Mouse (Mus musculus): ENCODE results near the gene Tac2.
A peak's percentile ranks its signal among the peaks of the same experiment; 100 is the strongest.

Tac2 gene

DNA sequence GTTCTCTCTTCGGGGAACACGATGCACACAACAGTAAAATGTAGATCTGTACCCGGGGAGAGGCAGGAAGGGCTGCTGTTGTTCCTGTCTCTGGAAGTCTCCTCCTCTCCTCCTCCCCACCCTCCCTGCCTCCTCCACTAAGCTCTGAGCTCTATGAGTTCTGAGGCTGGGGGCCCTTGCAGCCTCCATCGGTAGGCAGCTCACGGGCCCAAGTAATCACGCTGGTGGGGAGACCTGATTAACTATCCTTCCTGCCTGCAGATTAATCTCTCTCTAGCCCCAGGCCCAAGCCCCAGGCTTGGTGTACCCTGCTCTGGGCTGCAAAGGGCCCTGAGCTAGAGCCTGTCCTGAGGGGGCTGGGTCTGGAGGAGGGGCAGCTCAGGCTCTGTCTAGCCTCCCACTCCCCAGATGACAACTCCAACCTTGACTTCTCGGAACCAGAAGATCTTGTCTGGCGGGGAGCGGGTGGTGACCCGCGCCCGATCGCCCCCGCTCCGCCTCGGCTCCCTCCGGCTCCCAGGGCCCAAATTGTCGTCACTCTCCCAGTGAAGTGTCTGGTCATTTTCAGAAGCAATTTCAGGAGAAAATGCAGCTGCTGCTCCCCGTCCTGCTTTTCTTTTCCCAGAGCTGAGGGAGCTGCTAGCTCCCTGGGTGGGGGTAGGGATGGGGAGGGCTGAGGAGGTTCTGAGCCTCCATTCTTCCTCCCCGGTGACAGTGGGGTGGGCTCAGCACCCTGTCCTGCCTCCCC, 2.4 kb upstream of the Tac2 start:
- DNase-seq (ENCODE audit: extremely low read depth, low read depth, low spot score) = no peak

DNA sequence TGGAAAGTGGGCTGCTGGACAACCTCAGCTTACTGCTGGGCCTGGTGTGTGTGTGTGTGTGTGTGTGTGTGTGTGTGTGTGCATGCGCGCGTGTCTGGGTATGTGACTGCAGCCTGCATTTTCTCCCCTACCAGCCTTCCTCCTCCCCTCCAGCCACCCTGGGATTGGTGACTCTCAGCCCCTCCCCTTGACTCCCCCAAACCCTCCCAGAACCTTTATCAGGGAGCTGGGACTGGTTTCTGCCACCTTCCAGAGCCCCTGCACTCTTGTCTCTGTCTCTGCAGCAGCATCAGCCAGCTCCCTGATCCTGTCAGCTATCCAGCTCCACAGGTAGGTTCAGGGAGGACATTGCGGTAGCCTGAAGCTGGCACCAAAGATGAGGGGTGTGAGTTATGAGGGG, 858 bp downstream of the Tac2 start:
- no peak for DNase-seq (ENCODE audit: extremely low read depth, low read depth, low spot score)

DNA sequence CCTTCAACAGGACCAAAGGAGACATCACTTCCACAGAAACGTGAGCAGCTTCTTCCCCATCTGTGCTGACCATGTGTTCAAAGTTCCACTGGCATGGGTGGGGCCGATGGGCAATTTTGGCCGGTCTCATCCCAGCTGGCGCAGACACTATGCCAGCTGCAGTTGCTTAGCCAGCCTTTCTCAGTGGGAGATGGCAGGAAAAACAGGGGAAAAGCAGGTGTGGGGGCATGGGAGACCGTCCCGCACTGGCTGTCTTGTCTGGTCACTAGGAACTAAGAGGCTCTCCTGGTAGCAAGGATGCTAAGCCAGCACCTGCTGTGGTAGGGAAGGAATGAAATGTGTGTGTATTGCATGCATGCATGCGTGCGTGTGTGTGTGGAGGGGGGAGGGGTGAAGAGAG, 4.2 kb downstream of the Tac2 start:
- DNase-seq (ENCODE audit: extremely low read depth, low read depth, low spot score) = no peak

- no peak for DNase-seq (ENCODE audit: extremely low read depth, low read depth, low spot score)
These were observed 6.1 kb downstream of the Tac2 start for GRCm38 (mm10) chr10:127730285-127730932.

GRCm38 (mm10) chr10:127730933-127731310, 6.6 kb downstream of the Tac2 start:
- DNase-seq (ENCODE audit: extremely low read depth, low read depth, low spot score) = no peak

- DNase-seq (ENCODE audit: extremely low read depth, low read depth, low spot score) = no peak
These were observed 7.1 kb downstream of the Tac2 start for GRCm38 (mm10) chr10:127731397-127731796.

- DNase-seq (ENCODE audit: extremely low read depth, low read depth, low spot score) = no peak
These were observed 10.2 kb downstream of the Tac2 start for GRCm38 (mm10) chr10:127734434-127734833.

- no peak for DNase-seq (ENCODE audit: extremely low read depth, low read depth, low spot score)
These were observed 12.0 kb downstream of the Tac2 start for GRCm38 (mm10) chr10:127736266-127736665.

DNA sequence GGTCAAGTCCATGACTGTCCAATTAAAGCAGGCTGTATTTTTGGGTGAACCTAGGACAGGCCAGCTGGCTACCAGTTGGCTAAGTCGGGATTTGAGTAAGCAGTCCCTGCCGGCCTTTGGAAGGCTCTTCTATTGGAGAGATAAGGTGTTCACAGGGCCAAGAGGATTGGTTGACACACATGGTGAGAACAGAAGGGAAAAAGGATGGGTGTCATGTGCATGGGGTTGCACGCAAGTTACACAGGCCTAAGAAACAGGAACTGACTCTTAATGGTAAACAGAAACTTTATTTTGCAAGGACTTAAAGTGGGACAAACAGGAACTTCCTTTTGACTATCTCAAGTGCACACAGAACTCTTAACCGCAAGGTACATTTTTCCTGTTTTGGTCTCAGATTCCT, 12.6 kb downstream of the Tac2 start:
- DNase-seq (ENCODE audit: extremely low read depth, low read depth, low spot score) = no peak

DNA sequence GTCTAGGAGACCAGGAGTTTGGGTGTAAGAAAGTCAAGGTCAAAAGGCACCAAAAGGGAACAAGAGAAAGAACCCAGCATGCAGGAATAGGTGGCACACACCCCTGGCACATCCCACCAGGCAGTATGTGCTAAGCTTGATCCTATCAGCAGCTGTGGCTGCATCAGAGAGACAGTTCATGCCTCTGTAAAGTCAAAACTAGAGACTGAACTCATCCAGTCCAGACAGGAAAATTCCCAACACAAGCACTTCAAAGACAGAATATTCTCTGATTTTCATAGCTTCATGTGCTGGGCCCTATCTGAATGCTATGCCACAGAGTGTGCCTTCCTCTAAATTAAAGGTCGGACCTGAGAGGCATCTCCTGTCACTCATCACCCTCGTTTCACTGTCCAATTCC, 13.3 kb downstream of the Tac2 start:
- DNase-seq (ENCODE audit: extremely low read depth, low read depth, low spot score) = no peak

DNA sequence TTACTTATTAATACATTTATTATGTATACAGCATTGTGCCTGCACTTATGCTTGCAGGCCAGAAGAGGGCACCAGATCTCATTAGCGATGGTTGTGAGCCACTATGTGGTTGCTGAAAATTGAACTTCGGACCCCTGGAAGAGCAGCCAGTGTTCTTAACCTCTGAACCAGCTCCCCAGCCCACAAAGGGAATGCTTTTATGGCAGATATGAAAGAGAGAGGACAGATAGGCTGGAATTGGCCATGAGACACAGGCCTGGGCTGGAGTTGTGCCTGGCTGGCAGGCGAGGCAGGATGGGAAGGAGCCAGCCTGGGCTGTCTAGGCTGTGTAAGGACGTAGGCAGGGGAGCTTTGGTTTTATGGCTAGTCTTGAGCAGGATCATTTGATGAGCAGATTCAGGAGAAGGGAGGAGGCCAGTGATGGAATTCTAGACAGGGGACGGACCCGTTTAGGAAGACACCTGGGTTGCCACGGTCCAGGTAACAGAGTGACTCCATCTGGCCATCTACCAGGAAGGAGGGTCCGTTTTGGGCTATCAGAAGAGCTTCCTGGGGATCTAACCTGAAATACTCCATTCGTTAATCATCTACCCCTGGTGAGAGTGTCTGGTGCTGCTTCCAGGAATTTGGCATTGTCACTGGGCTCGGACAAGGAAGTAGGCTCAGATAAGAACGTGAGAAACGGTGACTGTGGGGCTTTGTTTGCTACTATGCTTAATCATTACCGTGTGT, 14.0 kb downstream of the Tac2 start:
- DNase-seq (ENCODE audit: extremely low read depth, low read depth, low spot score) = no peak

- DNase-seq (ENCODE audit: extremely low read depth, low read depth, low spot score) = no peak
These were observed 14.9 kb downstream of the Tac2 start, which contains the start of gene Zbtb39 for GRCm38 (mm10) chr10:127739083-127739660. TSS of gene Zbtb39 (plus strand) at chr10:127739538.

DNA sequence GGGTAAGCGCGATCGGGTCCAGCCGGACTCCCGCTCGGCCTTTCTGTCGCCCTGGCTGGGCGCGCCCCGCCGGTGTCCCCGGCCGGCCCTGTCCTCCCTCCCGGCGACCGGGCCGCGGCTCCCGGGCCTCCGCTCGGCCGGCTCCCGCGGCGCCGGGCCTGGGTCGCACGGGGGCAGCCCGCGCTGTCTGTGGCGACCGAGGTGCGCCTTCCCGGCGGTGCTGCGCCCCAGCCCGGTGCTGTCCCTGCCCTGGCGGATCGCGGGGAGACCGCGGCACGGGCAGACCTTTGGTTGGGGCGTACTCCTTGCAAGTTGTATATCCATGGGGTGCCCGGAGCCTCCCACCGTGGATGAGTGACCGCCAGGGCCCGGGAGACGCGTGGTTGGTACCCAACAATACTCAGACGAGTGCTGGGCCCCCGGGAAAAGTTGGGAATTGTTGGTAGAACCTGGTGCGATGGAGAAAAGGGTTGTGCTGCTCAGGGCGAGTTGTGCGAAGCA, 15.4 kb downstream of the Tac2 start:
- DNase-seq (ENCODE audit: extremely low read depth, low read depth, low spot score) = no peak

- no peak for DNase-seq (ENCODE audit: extremely low read depth, low read depth, low spot score)
These were observed 20.4 kb downstream of the Tac2 start for GRCm38 (mm10) chr10:127744661-127745060.

DNA sequence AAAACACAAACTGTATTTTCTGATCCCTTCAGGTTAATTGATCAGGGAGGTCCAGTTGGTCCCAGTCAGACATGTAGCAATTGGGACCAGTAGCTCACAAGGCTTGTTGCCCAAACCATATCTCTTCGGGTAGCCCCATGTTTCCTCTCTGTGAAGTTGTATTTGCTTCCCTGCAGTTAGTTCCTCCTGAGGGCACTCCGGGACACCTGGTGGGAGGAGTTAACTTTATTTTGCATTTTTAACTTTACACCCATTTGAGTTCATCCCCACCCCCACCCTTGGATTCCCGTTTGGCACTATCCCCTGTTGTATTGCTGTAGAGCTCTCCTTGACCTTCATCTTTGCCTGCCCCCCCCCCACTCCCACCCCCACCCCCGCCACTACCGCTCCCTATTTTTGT, 21.6 kb downstream of the Tac2 start:
- no peak for DNase-seq (ENCODE audit: extremely low read depth, low read depth, low spot score)

GRCm38 (mm10) chr10:127747254-127747653, 23.0 kb downstream of the Tac2 start:
- no peak for DNase-seq (ENCODE audit: extremely low read depth, low read depth, low spot score)

- DNase-seq (ENCODE audit: extremely low read depth, low read depth, low spot score) = no peak
These were observed 24.8 kb downstream of the Tac2 start for GRCm38 (mm10) chr10:127748847-127749612.

DNA sequence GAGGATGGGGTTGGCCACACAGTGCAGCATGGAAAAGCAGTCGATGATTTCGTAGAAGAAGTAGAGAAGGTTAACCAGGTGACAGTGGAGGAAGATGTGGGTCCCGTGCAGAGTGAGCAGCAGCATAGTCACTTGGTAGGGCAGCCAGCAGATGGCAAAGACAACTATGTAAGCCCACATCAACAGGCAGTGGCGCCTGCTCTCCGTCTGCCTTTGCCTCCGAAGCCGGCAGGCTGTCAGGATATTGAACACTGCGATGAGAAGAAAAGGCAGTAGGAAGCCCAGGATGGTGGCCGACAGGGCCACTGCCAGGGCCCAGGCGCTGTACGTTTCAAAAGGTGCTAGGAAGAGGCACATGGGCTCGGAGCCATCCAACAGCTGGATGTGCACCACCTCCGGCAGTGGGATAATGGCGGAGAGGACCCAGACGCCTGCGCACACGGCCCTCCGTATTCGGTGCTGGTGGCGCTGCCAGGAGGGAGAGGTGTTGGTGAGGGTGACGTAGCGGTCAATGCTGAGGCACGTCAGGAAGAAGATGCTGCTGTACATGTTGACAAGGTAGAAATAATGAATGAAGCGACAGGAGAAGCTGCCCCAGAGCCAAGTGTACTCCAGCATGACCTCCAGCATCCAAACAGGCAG, 26.0 kb downstream of the Tac2 start:
- DNase-seq (ENCODE audit: extremely low read depth, low read depth, low spot score) = no peak

GRCm38 (mm10) chr10:127751548-127751947, 27.3 kb downstream of the Tac2 start, which contains the start of gene Gpr182:
TSS of gene Gpr182 (minus strand) at chr10:127751732.
- DNase-seq (ENCODE audit: extremely low read depth, low read depth, low spot score) = no peak

DNA sequence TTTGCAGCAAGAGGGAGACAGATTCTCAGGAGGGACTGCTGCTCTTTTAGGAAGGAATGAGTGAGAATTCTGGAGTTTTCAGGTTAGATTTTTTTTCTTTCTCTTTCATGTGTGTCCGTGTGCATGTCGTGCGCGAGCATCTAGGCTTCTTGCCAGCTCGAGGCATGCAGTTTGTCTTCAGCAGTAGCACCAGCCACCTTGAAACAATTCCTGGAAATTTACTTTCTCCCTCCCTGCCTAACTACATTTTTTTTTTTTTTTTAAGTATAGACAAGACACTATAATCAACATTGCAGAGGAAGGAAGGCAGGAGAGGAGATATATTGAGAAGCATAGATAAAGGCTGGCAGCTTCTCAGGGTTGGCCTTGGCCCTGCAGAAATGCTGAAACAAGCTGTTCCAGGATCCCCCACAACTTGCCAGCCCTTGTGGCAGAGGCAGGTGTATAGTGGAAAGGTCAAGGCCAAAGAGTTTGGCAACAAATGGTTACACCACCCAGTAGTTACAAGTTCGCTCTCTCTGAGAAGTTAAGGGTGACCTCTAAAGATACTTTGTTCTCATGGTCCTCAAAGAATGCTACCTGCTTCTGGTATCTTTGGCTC, 30.4 kb downstream of the Tac2 start:
- DNase-seq (ENCODE audit: extremely low read depth, low read depth, low spot score) = peak; percentile 92
